Mouse (Mus musculus) erythroblast, embryonic 14.5 days (primary cell): ENCODE measurements around the gene Olfr1450.
"Not testable (repeated sequence)": the region's sequence is repeated elsewhere in the genome, so short reads cannot be mapped to it uniquely, and the experiment has no call there.

Experiments
- GATA1 ChIP-seq: IDR thresholded peaks from 2 replicates; pipeline ENCODE4 v1.6.1; 2012; ENCODE audit warnings: low read length, inconsistent platforms, mixed read lengths
- TAL1 ChIP-seq: IDR thresholded peaks from 3 replicates; pipeline ENCODE4 v1.6.1; 2012; ENCODE audit warnings: low read length, inconsistent platforms, mixed read lengths

GRCm38 (mm10) chr19:12970082-12970481 is 20.0 kb downstream of the Olfr1450 start:
- not testable (repeated sequence) for TF ChIP-seq TAL1, GATA1
